Mouse (Mus musculus) lung, embryonic 14.5 days (tissue): Measurements from ENCODE around the gene Pcyt1a. TPM values are rescaled to one million over a fixed set of nuclear protein-coding genes. Genes with fewer than 3 reads are reported as not detected.
A peak's percentile ranks its signal among the peaks of the same experiment; 100 is the strongest.

Experiments
- ATAC-seq: fragments of 200-750 bp; cut with Nextera tagmentation; 2 replicates; pipeline ENCODE4 v1.8.0; 2017; ENCODE audit warnings: mild to moderate bottlenecking, moderate TSS enrichment, moderate library complexity; ENCODE audit not compliant: insufficient read depth
- DNase-seq: peaks from one replicate; pipeline ENCODE4 v3.0.0-alpha.2; 2015
- H3K27ac ChIP-seq: fragments of 300-500 bp; sonication (generic); 2 replicates; pipeline ENCODE4 v1.5.1; 2014; ENCODE audit warnings: low read depth, mild to moderate bottlenecking, moderate library complexity
- H3K27me3 ChIP-seq: fragments of 300-500 bp; sonication (generic); 2 replicates; pipeline ENCODE4 v1.6.1; 2014; ENCODE audit warnings: low read length, control low read depth; ENCODE audit not compliant: insufficient read depth
- H3K36me3 ChIP-seq: fragments of 300-500 bp; sonication (generic); 2 replicates; pipeline ENCODE4 v1.6.1; 2014; ENCODE audit warnings: control low read depth; ENCODE audit not compliant: insufficient read depth
- H3K4me1 ChIP-seq: fragments of 300-500 bp; sonication (generic); 2 replicates; pipeline ENCODE4 v1.6.1; 2014; ENCODE audit warnings: antibody characterized with exemption, control low read depth; ENCODE audit not compliant: insufficient read depth
- H3K4me2 ChIP-seq: fragments of 300-500 bp; sonication (generic); 2 replicates; pipeline ENCODE4 v1.6.1; 2014; ENCODE audit warnings: mild to moderate bottlenecking
- H3K4me3 ChIP-seq: fragments of 300-500 bp; sonication (generic); 2 replicates; pipeline ENCODE4 v1.5.1; 2014; ENCODE audit warnings: low read depth, low read length
- H3K9ac ChIP-seq: fragments of 300-500 bp; sonication (generic); 2 replicates; pipeline ENCODE4 v1.6.1; 2014
- H3K9me3 ChIP-seq: fragments of 300-500 bp; sonication (generic); 2 replicates; pipeline ENCODE4 v1.6.1; 2016; ENCODE audit warnings: low read depth, low read length, control low read depth
- CTCF ChIP-seq: IDR thresholded peaks from 2 replicates; pipeline ENCODE4 v1.5.1; 2016; ENCODE audit warnings: antibody characterized with exemption, low read depth
- WGBS: fragments of 180-500 bp; shearing (Covaris S2); extraction: QIAGEN DNeasy Blood & Tissue Kit; methylation state at CpG from one replicate; pipeline ENCODE4 v1.1.7; 2014; 5-methylcytosine and 5-hydroxymethylcytosine counted together
- polyA plus RNA-seq: library from polyadenylated mRNA; unstranded; fragments of >200 nt; fragmentation: Nextera tagmentation; extraction: Ambion mirVana; gene quantifications from 2 replicates; pipeline ENCODE4 v1.2.1, GENCODE M21; 2014

Pcyt1a gene
- polyA plus RNA-seq, 1 experiment from 2014 or later: 40.4 TPM

- DNase-seq (no peak), ATAC-seq (no peak)
- Histone ChIP-seq H3K4me2 (no peak overlapping the region), H3K9me3 (no peaks in the 10 kb centered on the region), H3K9ac (no peak overlapping the region), H3K27ac (no peak overlapping the region), H3K4me3 (no peak overlapping the region), H3K4me1 (peaks cover 23% of the 10 kb centered on the region), H3K36me3 (no peaks in the 10 kb centered on the region), H3K27me3 (no peaks in the 10 kb centered on the region)
- WGBS: 93% methylated on average over 6 of the region's 6 CpGs
- no peak for TF ChIP-seq CTCF
These were observed 83.2 kb downstream of the Pcyt1a start for GRCm38 (mm10) chr16:32513948-32514347.

GRCm38 (mm10) chr16:32516006-32516962 lies 85.6 kb downstream of the Pcyt1a start:
- Histone ChIP-seq H3K27me3 (no peaks in the 10 kb centered on the region), H3K4me1 (peaks cover 6% of the 10 kb centered on the region; the same call in 1 of the 2 replicates), H3K9ac (peak overlapping the region; percentile 33; the same call in 1 of the 2 replicates), H3K9me3 (no peaks in the 10 kb centered on the region), H3K36me3 (no peaks in the 10 kb centered on the region), H3K4me2 (peak overlapping the region; percentile 46), H3K27ac (peak overlapping the region; percentile 42), H3K4me3 (no peak overlapping the region)
- 25% methylated on average over 21 of the region's 21 CpGs for WGBS
- peak; percentile 78 for ATAC-seq
- peak; percentile 40 for DNase-seq
- no peak for TF ChIP-seq CTCF

- Histone ChIP-seq H3K4me3 (no peak overlapping the region), H3K36me3 (no peaks in the 10 kb centered on the region), H3K27ac (no peak overlapping the region), H3K9me3 (no peaks in the 10 kb centered on the region), H3K4me2 (no peak overlapping the region), H3K27me3 (no peaks in the 10 kb centered on the region), H3K4me1 (peaks cover 1% of the 10 kb centered on the region; the same call in 1 of the 2 replicates), H3K9ac (no peak overlapping the region)
- ATAC-seq: no peak
- TF ChIP-seq CTCF: no peak
- DNase-seq: no peak
- WGBS: 84% methylated on average over 12 of the region's 12 CpGs
These were observed 87.2 kb downstream of the Pcyt1a start for GRCm38 (mm10) chr16:32517785-32518481.

- Histone ChIP-seq H3K9ac (no peak overlapping the region), H3K4me1 (no peaks in the 10 kb centered on the region), H3K4me2 (no peak overlapping the region), H3K36me3 (no peaks in the 10 kb centered on the region), H3K27me3 (no peaks in the 10 kb centered on the region), H3K27ac (no peak overlapping the region), H3K9me3 (no peaks in the 10 kb centered on the region), H3K4me3 (no peak overlapping the region)
- DNase-seq (no peak), ATAC-seq (no peak)
- no peak for TF ChIP-seq CTCF
- 69% methylated on average over 15 of the region's 15 CpGs for WGBS
These were observed 89.1 kb downstream of the Pcyt1a start for GRCm38 (mm10) chr16:32519656-32520371.

GRCm38 (mm10) chr16:32520372-32520748 lies 89.6 kb downstream of the Pcyt1a start:
- no peak overlapping the region for H3K4me3 ChIP-seq
- no peaks in the 10 kb centered on the region for H3K4me1 ChIP-seq
- DNase-seq (peak; percentile 34), ATAC-seq (no peak)
- WGBS: 40% methylated on average over 9 of the region's 9 CpGs
- no peak overlapping the region for H3K4me2 ChIP-seq
- no peaks in the 10 kb centered on the region for H3K9me3 ChIP-seq
- no peak overlapping the region for H3K27ac ChIP-seq
- no peak overlapping the region for H3K9ac ChIP-seq
- no peak for TF ChIP-seq CTCF
- H3K36me3 ChIP-seq: no peaks in the 10 kb centered on the region
- H3K27me3 ChIP-seq: no peaks in the 10 kb centered on the region

- Histone ChIP-seq H3K9me3 (no peaks in the 10 kb centered on the region), H3K36me3 (no peaks in the 10 kb centered on the region), H3K27ac (peak overlapping the region; percentile 36; the same call in 1 of the 2 replicates), H3K4me2 (no peak overlapping the region), H3K9ac (no peak overlapping the region), H3K4me3 (no peak overlapping the region), H3K4me1 (no peaks in the 10 kb centered on the region), H3K27me3 (no peaks in the 10 kb centered on the region)
- ATAC-seq: no peak
- no peak for DNase-seq
- no peak for TF ChIP-seq CTCF
- 59% methylated on average over 6 of the region's 6 CpGs for WGBS
These were observed 92.0 kb downstream of the Pcyt1a start for GRCm38 (mm10) chr16:32522578-32523194.
